Mouse (Mus musculus): ENCODE measurements around the gene Olfr816. TPM values are rescaled to one million over a fixed set of nuclear protein-coding genes. Genes with fewer than 3 reads are reported as not detected.
"Not testable (repeated sequence)": the region's sequence is repeated elsewhere in the genome, so short reads cannot be mapped to it uniquely, and the experiment has no call there.

The Olfr816 gene
- total RNA-seq (2012; rRNA removed) (not detected in 2 replicates), total RNA-seq (2014; rRNA removed) (not detected in 2 replicates), polyA plus RNA-seq (2012; ENCODE audit: insufficient read length, low read depth) (not detected in 2 replicates)

GRCm38 (mm10) chr10:129915497-129915896, at the start of gene Olfr816:
Gene Olfr816 (minus strand): TSS chr10:129915597.
- DNase-seq (ENCODE audit: extremely low read depth), result no peak

GRCm38 (mm10) chr10:129949000-129949399, 33.6 kb upstream of the Olfr816 start, which contains the start of gene Olfr818:
Gene Olfr818 (minus strand): TSS chr10:129949100.
- Histone ChIP-seq H3K9ac (ENCODE audit: insufficient read depth, low read depth) (no peak within 1 kb of the TSS), H3K9me3 (replicated peaks; ENCODE audit: low read length) (no peaks in the 10 kb centered on the region), H3K4me1 (ENCODE audit: control insufficient read depth in 1 of 2, insufficient read depth in 2 of 2) (no peaks in the 10 kb centered on the region), H3K4me3 (replicated peaks in 1 of 3; ENCODE audit: low read depth in 2 of 3, low read length in 2 of 3, poor library complexity in 1 of 3) (no peak within 1 kb of the TSS), H3K27me3 (replicated peaks) (no peaks in the 10 kb centered on the region), H3K27ac (ENCODE audit: insufficient read depth, low read depth) (no peak within 1 kb of the TSS), H3K4me2 (ENCODE audit: insufficient read depth, low read depth, poor library complexity, severe bottlenecking) (no peak within 1 kb of the TSS), H3K79me2 (replicated peaks; ENCODE audit: control insufficient read depth, extremely low read depth, insufficient read depth, poor library complexity, severe bottlenecking) (no peaks in the 10 kb centered on the region), H3K36me3 (replicated peaks in 1 of 2; ENCODE audit: control insufficient read depth in 1 of 2, insufficient read depth in 1 of 2, low read length in 1 of 2) (no peaks in the 10 kb centered on the region)
- no peak for DNase-seq (ENCODE audit: extremely low read depth)
- dilution Hi-C loops (cut with MboI; ENCODE audit: extremely low pct_ligation_motif_present, extremely low pct_unique_long_range_greater_than_20kb, low sequenced_read_pairs), result no loop called here
- TF ChIP-seq BHLHE40 (IDR thresholded peaks at IDR 0.05; ENCODE audit: low read depth, low read length), result no peak
- TF ChIP-seq ETS1 (conservative IDR thresholded peaks at IDR 0.05; ENCODE audit: low read depth, low read length), result no peak
- in situ Hi-C loops (cut with MboI; ENCODE audit: low pct_ligation_motif_present, low pct_unique_long_range_greater_than_20kb, low sequenced_read_pairs), result no loop called here

More at GRCm38 (mm10) chr10:129915497-129915896, at the start of gene Olfr816:
- H3K79me2 ChIP-seq (replicated peaks; ENCODE audit: control insufficient read depth, extremely low read depth, insufficient read depth, poor library complexity, severe bottlenecking), result no peaks in the 10 kb centered on the region
- in situ Hi-C loops (cut with MboI; ENCODE audit: low pct_ligation_motif_present, low pct_unique_long_range_greater_than_20kb, low sequenced_read_pairs) (no loop called here), dilution Hi-C loops (cut with MboI; ENCODE audit: extremely low pct_ligation_motif_present, extremely low pct_unique_long_range_greater_than_20kb, low sequenced_read_pairs) (no loop called here)
- H3K4me1 ChIP-seq (ENCODE audit: control insufficient read depth in 1 of 2, insufficient read depth in 2 of 2), result no peaks in the 10 kb centered on the region
- H3K9ac ChIP-seq (ENCODE audit: insufficient read depth, low read depth), result no peak within 1 kb of the TSS
- H3K27ac ChIP-seq (ENCODE audit: insufficient read depth, low read depth), result no peak within 1 kb of the TSS
- H3K4me3 ChIP-seq (replicated peaks in 1 of 3; ENCODE audit: low read depth in 2 of 3, low read length in 2 of 3, poor library complexity in 1 of 3), result no peak within 1 kb of the TSS
- no peak within 1 kb of the TSS for H3K4me2 ChIP-seq (ENCODE audit: insufficient read depth, low read depth, poor library complexity, severe bottlenecking)
- H3K36me3 ChIP-seq (replicated peaks in 1 of 2; ENCODE audit: control insufficient read depth in 1 of 2, insufficient read depth in 1 of 2, low read length in 1 of 2), result no peaks in the 10 kb centered on the region
- H3K27me3 ChIP-seq (replicated peaks), result no peaks in the 10 kb centered on the region
- H3K9me3 ChIP-seq (replicated peaks; ENCODE audit: low read length), result no peaks in the 10 kb centered on the region
- TF ChIP-seq EP300 (IDR thresholded peaks at IDR 0.05; ENCODE audit: low read length), result no peak
- TF ChIP-seq ZMIZ1 (IDR thresholded peaks at IDR 0.05; ENCODE audit: low read depth, low read length), result no peak
- no peak for TF ChIP-seq E2F4 (IDR thresholded peaks at IDR 0.05; ENCODE audit: insufficient replicate concordance, low read depth, low read length)
- no peak for TF ChIP-seq UBTF (IDR thresholded peaks at IDR 0.05; ENCODE audit: low read depth, low read length)
- no peak for TF ChIP-seq TCF12 (IDR thresholded peaks at IDR 0.05; ENCODE audit: low read depth, low read length)
- no peak for TF ChIP-seq ZKSCAN1 (IDR thresholded peaks at IDR 0.05; ENCODE audit: borderline replicate concordance, low read depth, low read length)
- no peak for TF ChIP-seq BHLHE40 (IDR thresholded peaks at IDR 0.05; ENCODE audit: low read depth, low read length)
- no peak for TF ChIP-seq CHD1 (IDR thresholded peaks at IDR 0.05; ENCODE audit: low read depth, low read length)
- no peak for TF ChIP-seq POLR2A (IDR thresholded peaks at IDR 0.05; ENCODE audit: low read depth, low read length)

GRCm38 (mm10) chr10:129905767-129906166, 9.6 kb downstream of the Olfr816 start, which contains the start of gene Olfr815:
Gene Olfr815 (minus strand): TSS chr10:129905867.
- H3K4me3 ChIP-seq (replicated peaks in 1 of 3; ENCODE audit: low read depth in 2 of 3, low read length in 2 of 3, poor library complexity in 1 of 3); H3K79me2 ChIP-seq (replicated peaks; ENCODE audit: control insufficient read depth, extremely low read depth, insufficient read depth, poor library complexity, severe bottlenecking); H3K36me3 ChIP-seq (replicated peaks in 1 of 2; ENCODE audit: control insufficient read depth in 1 of 2, insufficient read depth in 1 of 2, low read length in 1 of 2); H3K4me2 ChIP-seq (ENCODE audit: insufficient read depth, low read depth, poor library complexity, severe bottlenecking); H3K9me3 ChIP-seq (replicated peaks; ENCODE audit: low read length); in situ Hi-C loops (cut with MboI; ENCODE audit: low pct_ligation_motif_present, low pct_unique_long_range_greater_than_20kb, low sequenced_read_pairs); DNase-seq (ENCODE audit: extremely low read depth); H3K27ac ChIP-seq (ENCODE audit: insufficient read depth, low read depth); H3K4me1 ChIP-seq (ENCODE audit: control insufficient read depth in 1 of 2, insufficient read depth in 2 of 2); dilution Hi-C loops (cut with MboI; ENCODE audit: extremely low pct_ligation_motif_present, extremely low pct_unique_long_range_greater_than_20kb, low sequenced_read_pairs); H3K9ac ChIP-seq (ENCODE audit: insufficient read depth, low read depth); H3K27me3 ChIP-seq (replicated peaks): not testable (repeated sequence)
